Mouse (Mus musculus): ENCODE data around the gene Pbdc1. TPM values are rescaled to one million over a fixed set of nuclear protein-coding genes. Genes with fewer than 3 reads are reported as not detected.

Pbdc1 gene
- 73.5 TPM for polyA plus RNA-seq (2014; fragmentation: Illumina TruSeq; extraction: RNeasy Lipid Tissue Mini Kit (QIAGEN cat#74804))

GRCm38 (mm10) chrX:105079615-105080092 is at the start of gene Pbdc1:
Pbdc1 (plus strand) TSS chrX:105079756.

DNA sequence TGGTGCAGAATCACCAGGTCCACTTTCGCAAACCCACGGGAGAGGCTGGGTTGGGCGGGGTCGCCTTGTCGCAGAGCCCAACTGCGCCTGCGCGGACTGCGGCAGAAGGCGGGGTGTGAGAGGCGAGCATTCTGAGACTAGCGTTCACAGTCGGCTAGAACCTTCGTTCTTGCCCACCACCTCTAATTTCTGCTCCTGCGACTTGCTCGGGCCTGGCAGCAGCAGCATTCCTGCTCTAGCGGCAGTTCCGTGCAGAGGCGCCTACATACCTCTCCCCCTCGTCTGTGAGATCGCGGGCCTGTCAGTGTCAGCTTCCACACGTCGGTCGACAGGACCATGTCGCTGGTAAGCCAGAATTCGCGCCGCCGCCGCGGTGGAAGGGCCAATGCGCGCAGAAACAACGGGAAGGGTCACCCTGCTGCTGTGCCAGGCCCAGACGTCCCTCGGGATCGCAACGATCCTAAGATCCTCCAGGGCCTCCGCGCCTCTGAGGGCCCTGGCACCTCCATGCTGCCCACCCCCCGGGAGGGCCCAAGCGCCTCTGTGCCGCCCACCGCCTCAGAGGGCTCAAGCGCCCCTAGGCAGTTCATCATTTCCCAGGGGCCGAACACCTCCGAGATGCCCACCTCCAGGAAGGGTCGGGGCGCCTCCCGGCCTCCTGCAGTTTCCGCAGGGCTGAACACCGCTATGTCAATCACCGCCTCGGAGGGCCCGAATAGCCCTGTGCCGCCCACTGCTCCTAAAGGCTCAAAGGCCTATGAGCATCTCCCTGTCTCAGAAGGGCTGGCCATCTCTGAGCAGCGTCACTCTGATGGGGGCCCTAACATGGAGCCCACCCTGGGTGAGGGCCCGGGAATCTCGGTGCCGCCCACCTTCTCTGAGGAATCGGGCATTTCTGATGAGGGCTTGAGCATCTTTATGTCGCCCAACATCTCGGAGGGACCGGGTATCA is 41.0 kb downstream of the Pbdc1 start, which contains the start of gene Magee1:
Magee1 (plus strand) TSS at position 104 of the 952 bp plus-strand sequence.

Other genes starting within 250 kb of the Pbdc1 start
- gene Magee2, start 222.5 kb upstream of the Pbdc1 start, polyA plus RNA-seq (2014; fragmentation: Illumina TruSeq; extraction: RNeasy Lipid Tissue Mini Kit (QIAGEN cat#74804)) = 1.1 TPM
- 8.1 TPM for gene Magee1, start 40.6 kb downstream of the Pbdc1 start, polyA plus RNA-seq (2014; fragmentation: Illumina TruSeq; extraction: RNeasy Lipid Tissue Mini Kit (QIAGEN cat#74804))